Mouse (Mus musculus): ENCODE data around the gene Gm10271. TPM values are rescaled to one million over a fixed set of nuclear protein-coding genes. Genes with fewer than 3 reads are reported as not detected.

Gene Gm10271
- polyA plus RNA-seq, 1 experiment from 2014 or later: not detected

DNA sequence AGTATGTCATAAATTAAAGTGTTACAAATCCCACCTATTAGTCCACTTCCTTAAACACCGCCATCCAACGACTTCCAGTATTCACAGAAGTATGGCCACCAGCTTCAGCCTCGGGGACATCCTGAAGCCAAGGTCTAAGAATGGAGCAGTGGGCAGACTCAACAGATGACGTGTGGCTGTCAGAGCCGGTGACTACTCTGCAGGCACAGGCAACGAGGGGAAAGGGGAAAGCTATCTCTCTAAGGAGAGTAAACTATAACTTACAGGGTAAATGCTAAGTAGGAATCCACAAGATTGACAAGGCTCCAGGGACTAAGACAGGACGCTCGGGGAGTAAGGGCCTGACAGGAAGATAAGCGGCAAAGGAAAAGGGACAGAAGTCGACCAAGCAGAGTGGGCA is 27.5 kb downstream of the Gm10271 start:
- Histone ChIP-seq H3K9me3 (peaks cover 9% of the 10 kb centered on the region), H3K36me3 (replicated peaks) (peaks cover 40% of the 10 kb centered on the region), H3K4me1 (peaks cover 15% of the 10 kb centered on the region), H3K27me3 (ENCODE audit: poor library complexity, severe bottlenecking) (no peaks in the 10 kb centered on the region), H3K27ac (no peak overlapping the region), H3K4me3 (no peak overlapping the region)
- DNase-seq (ENCODE audit: extremely low spot score, low spot score): no peak
- 89% methylated on average over 10 of the region's 10 CpGs for WGBS

DNA sequence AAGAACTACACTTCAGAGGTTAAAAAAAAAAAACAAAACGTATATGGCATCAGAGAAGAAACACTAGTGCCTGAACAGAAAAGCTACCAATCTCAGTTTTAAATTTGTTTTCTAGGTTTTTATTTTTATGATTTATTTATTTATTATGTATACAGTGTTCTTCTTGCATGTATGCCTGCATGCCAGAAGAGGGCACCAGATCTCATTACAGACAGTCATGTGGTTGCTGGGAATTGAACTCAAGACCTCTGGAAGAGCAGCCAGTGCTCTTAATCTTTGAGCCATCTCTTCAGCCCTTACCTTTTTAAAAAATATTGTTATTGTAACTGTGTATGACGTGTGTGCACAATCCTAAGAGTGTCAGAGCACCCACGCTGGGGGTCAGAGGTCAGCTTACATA is 28.3 kb downstream of the Gm10271 start:
- no peak overlapping the region for H3K4me3 ChIP-seq
- no peak for DNase-seq (ENCODE audit: extremely low spot score, low spot score)
- no peaks in the 10 kb centered on the region for H3K27me3 ChIP-seq (ENCODE audit: poor library complexity, severe bottlenecking)
- H3K27ac ChIP-seq: no peak overlapping the region
- H3K36me3 ChIP-seq (replicated peaks): peaks cover 48% of the 10 kb centered on the region
- 85% methylated on average over 3 of the region's 3 CpGs for WGBS
- H3K4me1 ChIP-seq: peaks cover 11% of the 10 kb centered on the region
- H3K9me3 ChIP-seq: peaks cover 9% of the 10 kb centered on the region

DNA sequence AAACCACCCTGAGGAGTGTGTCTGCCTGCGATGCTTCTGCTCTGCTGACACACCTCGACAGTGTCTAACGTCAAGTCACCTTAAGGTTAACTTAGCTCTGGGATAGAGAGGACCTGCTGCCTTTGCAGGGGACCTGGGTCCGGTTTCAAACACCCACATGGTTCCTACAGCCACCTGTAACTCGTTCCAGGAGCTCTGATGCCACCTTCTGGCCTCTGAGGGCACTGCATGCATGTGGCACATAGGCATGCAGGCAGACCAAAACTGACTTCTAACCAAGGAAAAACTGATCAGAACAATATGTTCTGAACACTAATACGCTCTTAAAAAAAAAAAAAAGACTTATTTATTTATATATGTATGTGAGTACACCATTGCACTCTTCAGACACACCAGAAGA is 29.4 kb downstream of the Gm10271 start:
- peaks cover 60% of the 10 kb centered on the region for H3K36me3 ChIP-seq (replicated peaks)
- H3K27me3 ChIP-seq (ENCODE audit: poor library complexity, severe bottlenecking): no peaks in the 10 kb centered on the region
- H3K4me3 ChIP-seq: no peak overlapping the region
- H3K9me3 ChIP-seq: peaks cover 9% of the 10 kb centered on the region
- WGBS: 92% methylated on average over 6 of the region's 6 CpGs
- H3K4me1 ChIP-seq: no peaks in the 10 kb centered on the region; the same call in 1 of the 2 replicates
- H3K27ac ChIP-seq: no peak overlapping the region
- DNase-seq (ENCODE audit: extremely low spot score, low spot score): no peak

DNA sequence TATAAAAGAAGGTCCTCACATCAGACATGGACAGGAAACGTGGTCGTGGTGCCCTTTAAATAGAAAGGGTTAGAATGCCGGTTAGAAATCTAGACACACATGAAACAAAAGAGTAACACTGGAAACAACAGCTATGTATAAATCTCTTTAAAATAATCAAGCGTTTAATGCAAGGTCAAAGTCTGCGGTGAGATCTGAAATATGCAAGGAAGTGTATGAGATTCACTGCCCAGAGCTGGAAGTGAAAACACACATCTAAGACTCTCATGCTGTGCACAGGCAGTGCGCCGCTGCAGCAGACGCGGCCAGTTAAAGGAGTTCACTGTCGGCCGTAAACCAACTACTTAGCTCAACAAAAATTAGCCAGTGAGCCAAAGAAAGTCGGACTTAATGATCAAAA is 37.4 kb downstream of the Gm10271 start:
- Histone ChIP-seq H3K9me3 (no peaks in the 10 kb centered on the region), H3K4me1 (no peaks in the 10 kb centered on the region), H3K27ac (no peak overlapping the region), H3K36me3 (replicated peaks) (peaks cover 90% of the 10 kb centered on the region), H3K4me3 (no peak overlapping the region), H3K27me3 (ENCODE audit: poor library complexity, severe bottlenecking) (no peaks in the 10 kb centered on the region)
- no peak for DNase-seq (ENCODE audit: extremely low spot score, low spot score)
- 86% methylated on average over 12 of the region's 12 CpGs for WGBS

DNA sequence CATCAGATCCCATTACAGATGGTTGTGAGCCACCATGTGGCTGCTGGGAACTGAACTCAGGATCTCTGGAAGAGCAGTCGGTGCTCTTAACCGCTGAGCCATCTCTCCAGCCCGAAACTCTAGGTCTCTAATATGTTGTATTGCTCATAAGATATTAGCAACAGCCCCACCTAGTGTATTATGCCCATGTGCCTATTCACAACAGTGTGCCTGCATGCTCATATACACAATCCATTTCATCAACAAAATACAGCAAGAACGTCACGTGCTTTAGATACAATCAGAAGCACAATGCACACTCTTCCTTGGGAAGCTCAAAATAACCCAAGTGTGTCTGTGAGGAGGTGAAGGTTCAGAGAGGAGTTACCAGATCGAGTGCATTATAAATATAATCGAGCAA is 38.6 kb downstream of the Gm10271 start:
- Histone ChIP-seq H3K9me3 (no peaks in the 10 kb centered on the region), H3K27ac (no peak overlapping the region), H3K36me3 (replicated peaks) (peaks cover 84% of the 10 kb centered on the region), H3K27me3 (ENCODE audit: poor library complexity, severe bottlenecking) (no peaks in the 10 kb centered on the region), H3K4me1 (no peaks in the 10 kb centered on the region), H3K4me3 (no peak overlapping the region)
- DNase-seq (ENCODE audit: extremely low spot score, low spot score): no peak
- 94% methylated on average over 7 of the region's 7 CpGs for WGBS

DNA sequence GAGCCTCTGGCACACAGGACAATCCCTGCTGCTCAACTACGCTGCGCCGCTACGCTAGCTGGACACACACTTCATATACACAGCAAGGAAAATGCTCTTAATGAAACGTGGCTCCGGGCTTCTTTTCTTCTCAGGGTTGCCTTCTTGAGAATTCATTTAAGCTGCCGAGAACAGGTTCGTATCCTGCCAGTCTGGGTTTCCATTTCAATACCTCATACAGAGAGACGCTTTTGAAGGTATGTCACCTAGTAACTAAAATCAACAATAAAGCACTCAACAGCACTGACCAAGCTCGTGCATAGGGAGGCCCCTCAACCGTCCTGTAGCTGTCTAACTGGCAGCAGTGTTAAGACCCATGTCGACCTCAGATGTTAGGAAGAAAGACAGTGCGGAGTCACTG is 40.0 kb downstream of the Gm10271 start:
- 93% methylated on average over 13 of the region's 13 CpGs for WGBS
- Histone ChIP-seq H3K27ac (no peak overlapping the region), H3K27me3 (ENCODE audit: poor library complexity, severe bottlenecking) (no peaks in the 10 kb centered on the region), H3K36me3 (replicated peaks) (peaks cover 81% of the 10 kb centered on the region), H3K4me1 (no peaks in the 10 kb centered on the region), H3K9me3 (no peaks in the 10 kb centered on the region), H3K4me3 (no peak overlapping the region)
- DNase-seq (ENCODE audit: extremely low spot score, low spot score): no peak

DNA sequence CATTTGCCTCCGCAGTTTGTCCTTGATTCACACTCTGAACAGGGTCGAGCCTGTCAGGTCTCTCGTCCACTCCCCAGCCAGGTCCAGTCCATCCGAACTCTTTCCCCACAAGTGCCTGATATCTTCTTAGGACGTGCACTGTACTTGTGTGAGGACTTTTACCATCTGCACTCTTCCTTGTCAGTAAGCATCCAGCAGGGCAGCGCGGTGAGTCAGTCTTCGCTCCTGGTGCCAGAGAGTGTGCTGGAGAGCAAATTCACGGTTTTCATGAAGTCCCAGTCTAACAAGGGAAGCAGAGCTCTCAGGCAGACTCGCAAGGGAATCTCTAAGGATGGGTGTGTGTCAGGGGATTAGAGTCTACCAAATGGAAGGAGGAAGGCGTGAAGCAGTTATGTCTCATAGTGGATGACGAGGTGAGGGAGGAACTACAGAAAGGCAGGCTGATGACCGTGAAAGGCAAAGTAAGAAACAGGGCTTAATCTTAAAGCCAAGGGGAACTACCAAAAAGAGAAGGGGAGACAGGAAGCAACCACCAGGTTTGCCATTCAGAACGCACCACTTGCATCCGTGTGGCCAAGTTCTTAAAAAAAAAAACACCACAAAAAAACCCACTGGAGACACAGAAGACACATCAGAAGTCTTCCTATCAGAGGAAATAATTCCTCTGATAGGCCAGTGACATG is 40.8 kb downstream of the Gm10271 start:
- Histone ChIP-seq H3K4me3 (no peak overlapping the region), H3K27ac (no peak overlapping the region), H3K36me3 (replicated peaks) (peaks cover 81% of the 10 kb centered on the region), H3K9me3 (no peaks in the 10 kb centered on the region), H3K4me1 (no peaks in the 10 kb centered on the region), H3K27me3 (ENCODE audit: poor library complexity, severe bottlenecking) (no peaks in the 10 kb centered on the region)
- no peak for DNase-seq (ENCODE audit: extremely low spot score, low spot score)
- 91% methylated on average over 15 of the region's 15 CpGs for WGBS

DNA sequence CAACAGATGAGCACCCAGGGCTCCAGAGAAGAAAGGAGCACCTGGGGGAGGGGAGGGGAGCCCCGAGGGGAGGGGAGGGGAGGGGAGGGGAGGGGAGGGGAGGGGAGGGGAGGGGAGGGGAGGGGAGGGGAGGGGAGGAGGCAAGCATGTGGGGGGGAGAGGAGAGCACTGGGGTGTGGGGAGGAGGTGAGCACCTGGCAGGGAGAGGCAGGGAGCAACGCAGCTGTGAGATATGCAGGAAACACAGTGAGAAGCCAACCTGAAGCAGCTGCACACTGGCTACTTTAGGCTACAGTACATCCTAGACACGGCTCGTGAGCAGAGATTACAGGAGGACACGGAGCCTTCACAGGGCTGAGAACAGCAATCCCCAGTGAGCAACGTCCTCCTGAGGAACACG is 41.5 kb downstream of the Gm10271 start:
- 90% methylated on average over 6 of the region's 7 CpGs for WGBS
- H3K9me3 ChIP-seq: no peaks in the 10 kb centered on the region
- H3K27ac ChIP-seq: no peak overlapping the region
- H3K4me1 ChIP-seq: no peaks in the 10 kb centered on the region
- H3K4me3 ChIP-seq: no peak overlapping the region
- DNase-seq (ENCODE audit: extremely low spot score, low spot score): no peak
- H3K36me3 ChIP-seq (replicated peaks): peaks cover 80% of the 10 kb centered on the region
- no peaks in the 10 kb centered on the region for H3K27me3 ChIP-seq (ENCODE audit: poor library complexity, severe bottlenecking)

DNA sequence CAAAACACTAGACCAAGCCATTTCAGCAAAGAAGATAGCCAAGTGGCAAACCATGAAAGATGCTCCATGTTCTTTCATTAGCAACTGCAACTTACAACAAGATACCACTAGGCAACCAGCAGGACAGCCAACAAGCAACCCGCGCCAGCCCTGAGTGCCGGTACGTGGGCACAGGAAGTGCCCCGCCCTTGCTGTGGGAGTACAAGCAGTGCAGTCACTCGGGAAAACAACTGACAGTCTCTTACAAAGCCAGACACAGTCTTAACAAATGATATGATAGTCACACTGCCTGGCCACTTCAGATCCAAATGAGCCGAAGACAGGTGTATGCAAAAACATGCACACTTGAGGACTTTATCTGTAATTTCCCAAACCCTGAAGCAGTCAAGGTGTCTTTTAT is 41.9 kb downstream of the Gm10271 start:
- no peak overlapping the region for H3K27ac ChIP-seq
- H3K4me1 ChIP-seq: no peaks in the 10 kb centered on the region
- no peaks in the 10 kb centered on the region for H3K9me3 ChIP-seq
- H3K4me3 ChIP-seq: no peak overlapping the region
- H3K36me3 ChIP-seq (replicated peaks): peaks cover 83% of the 10 kb centered on the region
- WGBS: 86% methylated on average over 7 of the region's 7 CpGs
- no peak for DNase-seq (ENCODE audit: extremely low spot score, low spot score)
- H3K27me3 ChIP-seq (ENCODE audit: poor library complexity, severe bottlenecking): no peaks in the 10 kb centered on the region

DNA sequence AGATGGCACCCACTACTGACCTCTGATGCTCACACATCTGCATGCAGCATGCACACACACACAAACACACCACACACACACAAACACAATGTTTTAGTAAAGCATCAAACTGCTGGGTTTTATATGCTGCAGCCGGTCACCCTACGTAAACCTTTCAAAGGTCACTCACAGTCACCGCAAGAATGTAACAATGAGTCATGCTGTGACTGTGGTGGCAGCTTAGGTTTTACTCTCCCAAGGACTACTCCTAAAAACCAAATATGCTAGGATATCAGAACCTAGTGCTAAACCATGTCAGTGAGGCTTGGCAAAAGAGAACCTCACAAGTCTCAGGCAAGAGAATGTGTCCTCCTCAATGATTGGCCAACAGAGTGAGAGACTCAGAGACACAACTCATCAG is 43.6 kb downstream of the Gm10271 start:
- WGBS: 89% methylated on average over 3 of the region's 3 CpGs
- peaks cover 83% of the 10 kb centered on the region for H3K36me3 ChIP-seq (replicated peaks)
- no peaks in the 10 kb centered on the region for H3K4me1 ChIP-seq

DNA sequence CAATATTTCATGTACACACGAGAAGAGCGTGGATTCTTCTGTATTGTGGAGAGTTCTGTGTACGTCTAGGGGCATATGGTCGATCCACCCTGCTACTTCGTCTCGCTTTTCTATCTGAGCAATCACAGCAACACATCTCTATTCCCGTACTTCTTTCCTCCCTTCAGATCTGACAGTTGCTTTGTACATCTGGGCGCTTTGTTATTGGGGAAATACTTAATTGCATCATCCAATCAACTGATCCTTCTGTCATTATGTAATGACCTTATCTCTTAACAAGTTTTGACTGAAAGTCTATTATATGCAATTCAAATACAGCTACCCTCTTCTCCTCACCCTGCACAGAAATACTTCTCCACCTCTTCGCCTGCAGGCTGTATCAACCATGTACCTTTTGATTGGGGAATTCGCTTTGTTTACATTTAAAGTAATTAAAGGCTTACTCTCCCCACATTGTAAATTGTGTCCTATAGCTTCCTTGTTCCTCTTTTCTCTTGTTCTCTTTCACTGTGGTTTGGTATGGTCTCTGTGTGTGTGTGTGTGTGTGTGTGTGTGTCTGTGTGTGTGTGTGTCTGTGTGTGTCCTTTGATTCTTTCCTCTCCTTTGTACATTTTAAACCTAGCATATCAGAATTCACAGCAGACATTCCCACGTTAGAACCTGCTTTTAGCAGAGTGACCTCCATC is 45.8 kb downstream of the Gm10271 start:
- Histone ChIP-seq H3K4me3 (no peak overlapping the region), H3K27me3 (ENCODE audit: poor library complexity, severe bottlenecking) (no peaks in the 10 kb centered on the region), H3K4me1 (no peaks in the 10 kb centered on the region), H3K9me3 (no peaks in the 10 kb centered on the region), H3K36me3 (replicated peaks) (peaks cover 80% of the 10 kb centered on the region), H3K27ac (no peak overlapping the region)
- 92% methylated on average over 11 of the region's 11 CpGs for WGBS
- no peak for DNase-seq (ENCODE audit: extremely low spot score, low spot score)

More for the DNA sequence above, 43.6 kb downstream of the Gm10271 start:
- H3K27me3 ChIP-seq (ENCODE audit: poor library complexity, severe bottlenecking): no peaks in the 10 kb centered on the region
- no peak overlapping the region for H3K4me3 ChIP-seq
- H3K9me3 ChIP-seq: no peaks in the 10 kb centered on the region
- H3K27ac ChIP-seq: no peak overlapping the region
- no peak for DNase-seq (ENCODE audit: extremely low spot score, low spot score)

DNA sequence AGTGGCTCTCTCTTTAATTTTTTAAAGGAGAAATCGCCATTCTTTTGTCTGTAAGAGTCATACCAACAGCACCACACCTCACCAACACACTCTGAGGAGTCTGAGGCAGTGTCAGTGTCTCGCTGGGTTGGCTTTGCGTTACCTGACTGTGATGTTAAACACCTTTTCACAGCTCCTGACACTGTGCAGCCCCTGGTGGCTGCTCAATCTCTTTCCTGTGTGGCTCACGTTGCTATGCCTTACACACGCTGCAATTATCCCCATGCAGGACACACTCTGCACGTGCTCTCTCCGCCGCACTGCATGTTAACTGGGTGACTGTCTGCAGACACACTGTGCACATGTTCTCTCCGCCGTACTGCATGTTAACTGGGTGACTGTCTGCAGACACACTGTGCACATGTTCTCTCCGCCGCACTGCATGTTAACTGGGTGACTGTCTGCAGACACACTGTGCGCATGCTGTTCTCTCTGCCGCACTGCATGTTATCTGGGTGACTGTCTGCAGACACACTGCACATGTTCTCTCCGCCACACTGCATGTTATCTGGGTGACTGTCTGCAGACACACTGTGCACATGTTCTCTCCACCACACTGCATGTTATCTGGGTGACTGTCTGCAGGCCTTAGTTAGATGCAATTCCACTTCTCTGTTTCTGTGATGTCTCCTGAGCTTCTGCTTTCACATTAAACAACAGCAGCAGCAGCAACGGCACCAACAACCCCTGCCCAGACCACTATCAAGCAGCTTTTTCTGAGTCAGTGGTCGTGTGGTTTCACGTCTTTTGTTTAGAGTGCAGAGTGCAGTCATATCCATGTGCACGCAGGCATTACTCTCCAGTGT is 48.5 kb downstream of the Gm10271 start:
- no peaks in the 10 kb centered on the region for H3K9me3 ChIP-seq
- no peak for DNase-seq (ENCODE audit: extremely low spot score, low spot score)
- H3K27ac ChIP-seq: no peak overlapping the region
- no peaks in the 10 kb centered on the region for H3K4me1 ChIP-seq
- H3K27me3 ChIP-seq (ENCODE audit: poor library complexity, severe bottlenecking): no peaks in the 10 kb centered on the region
- H3K36me3 ChIP-seq (replicated peaks): peaks cover 81% of the 10 kb centered on the region
- 95% methylated on average over 19 of the region's 19 CpGs for WGBS
- no peak overlapping the region for H3K4me3 ChIP-seq

DNA sequence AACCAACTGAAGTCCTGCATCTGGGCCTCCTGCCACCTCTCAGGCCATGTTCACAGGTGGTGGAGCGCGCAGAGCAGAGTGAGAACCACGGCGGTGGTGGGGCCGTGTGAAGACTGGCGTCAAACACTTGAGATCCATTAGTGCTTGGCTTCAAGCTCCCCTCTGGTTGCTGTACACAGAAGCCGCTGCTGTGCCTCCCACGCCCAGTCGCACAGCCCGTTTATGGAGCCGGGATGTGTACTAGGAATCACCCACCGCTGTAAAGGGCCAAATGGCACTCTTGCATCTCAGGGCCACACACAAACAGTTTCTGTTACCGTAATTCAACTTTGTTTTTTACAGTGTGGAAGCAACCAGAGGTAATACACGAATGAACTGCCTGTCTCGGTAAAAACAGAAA is 50.2 kb downstream of the Gm10271 start:
- H3K36me3 ChIP-seq (replicated peaks): peaks cover 80% of the 10 kb centered on the region
- no peak for DNase-seq (ENCODE audit: extremely low spot score, low spot score)
- no peaks in the 10 kb centered on the region for H3K4me1 ChIP-seq
- WGBS: 93% methylated on average over 15 of the region's 15 CpGs
- H3K4me3 ChIP-seq: no peak overlapping the region
- no peaks in the 10 kb centered on the region for H3K27me3 ChIP-seq (ENCODE audit: poor library complexity, severe bottlenecking)
- H3K27ac ChIP-seq: no peak overlapping the region
- no peaks in the 10 kb centered on the region for H3K9me3 ChIP-seq
